Mouse (Mus musculus): ENCODE measurements around the gene Gm21863. TPM values are rescaled to one million over a fixed set of nuclear protein-coding genes. Genes with fewer than 3 reads are reported as not detected.

Gene Gm21863
- not detected for polyA plus RNA-seq (2017; shearing (Covaris generic))

DNA sequence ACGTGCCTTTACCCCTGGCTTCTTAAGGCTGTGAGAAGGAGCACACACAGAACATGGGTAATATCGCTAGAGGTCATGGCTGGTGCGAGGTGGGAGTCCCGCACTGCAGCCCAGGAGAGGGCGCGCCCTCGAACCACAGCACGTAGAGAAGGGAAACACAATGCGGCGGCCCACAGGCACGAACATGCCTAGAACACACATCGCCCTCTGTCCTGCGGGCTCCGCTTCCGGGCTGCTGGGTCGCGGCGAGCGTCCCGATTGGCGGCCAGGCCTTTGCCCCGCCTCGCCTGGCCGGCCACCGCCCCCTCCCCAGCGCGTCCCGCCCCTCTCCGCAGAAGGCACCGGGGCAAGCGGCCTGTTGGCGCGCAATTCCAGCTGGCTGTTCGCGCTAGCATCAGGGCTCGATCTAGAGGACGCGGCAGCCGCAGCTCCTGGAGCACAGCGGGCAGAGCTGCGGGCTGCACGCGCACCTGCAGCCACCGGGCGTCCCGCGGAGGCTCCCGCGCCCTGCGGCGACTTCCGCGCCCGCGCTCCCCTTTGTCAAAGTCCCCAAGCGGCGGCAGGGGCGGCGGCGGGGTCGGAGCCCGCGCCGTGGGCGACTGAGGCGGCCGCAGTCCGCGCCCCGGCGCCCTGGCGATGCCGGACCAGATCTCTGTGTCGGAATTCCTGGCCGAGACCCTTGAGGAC, at the start of gene Gm21863:
Gene Gm21863 (plus strand): TSS at position 637 of the 687 bp plus-strand sequence.

